Mouse (Mus musculus): ENCODE measurements at regions not wholly inside any gene's neighbourhood (a gene's known extent, or its start where the extent isn't known, plus 50 kb on each side); places are given as distances from the start of the nearest gene placed in this dataset.

GRCm38 (mm10) chr8:115551262-115551661 is 156.3 kb downstream of the Maf start:
- DNase-seq (ENCODE audit: low spot score in 2 of 2) = no peak

DNA sequence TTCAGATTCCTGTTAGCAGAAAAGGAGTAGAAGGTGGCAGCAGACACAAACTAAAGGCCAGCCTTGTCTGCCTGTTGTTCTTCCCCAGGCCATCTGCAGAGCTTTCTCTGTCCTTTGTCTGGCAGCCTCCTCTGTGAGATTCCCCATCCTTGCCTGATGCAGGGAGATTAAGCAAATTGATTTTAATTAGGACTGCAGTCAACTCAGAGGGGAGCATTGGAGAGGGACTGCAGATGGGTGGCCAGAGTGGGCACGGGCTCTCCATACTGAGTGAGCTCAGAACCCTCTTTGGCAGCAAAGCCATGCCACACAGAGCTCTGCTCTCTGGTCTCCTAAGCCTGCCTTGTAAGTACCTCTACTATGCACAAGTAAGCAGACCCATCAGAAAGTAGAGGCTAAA is 158.5 kb downstream of the Maf start:
- no peak for DNase-seq (ENCODE audit: low spot score in 2 of 2)

DNA sequence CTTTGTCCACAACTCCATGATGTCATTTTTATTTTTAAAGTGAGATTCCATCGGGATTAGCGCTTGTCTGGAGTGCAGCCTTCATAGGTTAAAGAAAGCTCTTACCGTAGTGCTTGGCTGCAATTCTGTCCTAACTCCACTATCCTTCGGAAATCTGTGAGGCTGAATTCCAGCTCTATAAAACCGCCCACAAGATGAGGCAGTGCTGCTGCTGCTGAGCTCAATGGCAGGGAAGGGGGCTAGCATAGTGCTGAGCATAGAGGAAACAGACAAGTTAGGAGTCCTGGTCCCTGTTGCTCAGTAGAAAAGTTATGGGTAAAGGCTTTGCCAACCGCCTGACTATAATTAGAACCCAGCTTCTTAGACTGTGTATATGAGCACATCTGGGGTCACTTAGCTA is 163.5 kb downstream of the Maf start:
- no peak for DNase-seq (ENCODE audit: low spot score in 2 of 2)

DNA sequence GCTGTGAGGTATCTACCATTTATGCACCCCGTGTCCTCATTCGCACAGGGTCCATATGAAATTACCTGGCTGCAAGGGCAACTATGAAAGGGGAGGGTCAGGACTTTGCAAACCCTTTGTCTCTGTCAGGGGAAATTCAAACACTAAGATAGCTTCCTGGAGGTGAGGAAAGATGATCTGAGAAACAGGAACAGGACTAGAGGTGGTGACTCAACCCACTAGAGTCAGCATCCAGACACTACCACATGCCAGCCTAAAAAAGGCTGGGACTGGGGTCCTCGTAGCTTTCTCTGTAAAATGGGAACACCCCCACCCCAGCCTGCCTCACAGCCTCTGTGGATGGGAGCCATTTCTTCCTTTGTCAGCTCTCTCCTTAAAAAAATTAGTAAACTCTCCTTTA is 164.7 kb downstream of the Maf start:
- no peak for DNase-seq (ENCODE audit: low spot score in 2 of 2)

DNA sequence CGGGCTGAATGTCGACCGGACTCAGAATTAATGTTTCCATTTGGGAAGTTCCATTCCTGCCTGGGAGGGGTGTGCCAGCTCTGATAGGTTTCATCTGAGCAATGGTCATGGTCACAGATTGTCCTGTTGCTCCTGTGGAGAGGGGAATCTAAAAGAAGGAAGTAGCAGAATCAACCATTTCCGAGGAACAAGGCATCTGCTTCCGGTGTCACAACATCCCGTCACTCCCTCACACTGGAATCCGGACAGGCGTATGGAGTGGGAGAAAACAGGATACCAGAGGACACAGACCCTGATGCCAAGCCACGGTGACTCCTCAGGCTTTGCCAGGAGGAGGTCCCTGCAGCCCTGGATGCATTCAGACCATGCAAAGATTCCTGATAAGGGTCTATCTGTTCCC is 168.0 kb downstream of the Maf start:
- DNase-seq (ENCODE audit: low spot score in 2 of 2) = no peak

DNA sequence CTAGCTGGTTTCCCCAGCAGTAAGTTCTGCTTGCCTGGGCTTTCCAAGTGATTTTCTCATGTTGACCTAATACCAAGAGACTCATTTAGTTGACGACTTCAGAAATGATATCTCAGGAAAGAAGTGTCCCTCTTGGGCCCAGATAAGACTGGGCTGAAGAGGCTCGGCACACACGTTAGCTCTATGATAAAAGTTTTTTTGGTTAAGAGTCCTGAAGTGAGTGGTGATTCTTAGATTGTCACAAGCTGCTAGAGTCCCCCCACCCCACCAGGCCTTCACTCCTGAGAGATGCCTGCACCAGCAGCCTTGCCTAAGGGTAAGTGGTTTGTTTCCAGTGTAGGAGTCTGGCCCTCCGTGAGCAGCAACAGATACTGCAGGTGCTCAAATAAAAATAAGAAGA is 169.4 kb downstream of the Maf start:
- no peak for DNase-seq (ENCODE audit: low spot score in 2 of 2)

- no peak for DNase-seq (ENCODE audit: low spot score in 2 of 2)
These were observed 169.8 kb downstream of the Maf start for GRCm38 (mm10) chr8:115537761-115538160.

DNA sequence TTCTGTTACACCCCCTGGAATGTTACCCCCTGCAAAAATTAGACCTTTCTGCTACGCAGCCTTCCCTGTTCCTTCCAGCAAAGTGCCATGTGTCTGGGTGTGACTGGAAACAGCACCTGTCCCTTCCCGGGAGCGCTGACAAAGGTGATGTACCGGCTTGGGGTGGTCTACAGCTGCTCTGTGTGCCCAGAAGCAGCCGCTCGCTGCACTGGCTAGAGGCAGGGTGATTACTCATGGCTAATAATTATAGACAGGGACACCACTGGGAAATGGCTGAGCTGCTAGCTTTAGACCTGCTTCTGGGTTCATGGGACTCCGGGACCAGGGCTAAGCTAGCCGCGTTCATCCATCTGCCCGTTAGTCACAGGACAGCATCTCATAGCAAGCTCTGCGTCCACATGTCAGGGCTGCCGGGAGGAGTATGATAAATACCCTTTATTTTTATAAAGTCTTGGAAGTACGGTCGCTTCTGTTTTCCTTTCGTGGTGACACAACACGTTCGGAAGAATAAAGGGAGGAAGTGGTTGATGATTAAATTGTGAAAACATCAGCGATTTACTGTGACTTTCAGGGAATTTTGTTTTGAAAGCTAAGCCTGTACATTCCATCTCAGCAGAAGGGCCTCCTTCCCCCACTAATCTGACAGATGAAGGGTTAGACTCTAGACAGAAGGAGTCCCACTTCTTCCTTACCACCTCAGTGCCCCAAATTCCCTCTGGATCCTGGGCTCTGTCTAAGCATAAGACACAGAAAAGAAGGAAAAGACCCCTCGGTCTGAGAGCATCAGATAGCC is 170.8 kb downstream of the Maf start:
- no peak for DNase-seq (ENCODE audit: low spot score in 2 of 2)

- no peak for DNase-seq (ENCODE audit: low spot score in 2 of 2)
These were observed 171.6 kb downstream of the Maf start for GRCm38 (mm10) chr8:115536001-115536400.

DNA sequence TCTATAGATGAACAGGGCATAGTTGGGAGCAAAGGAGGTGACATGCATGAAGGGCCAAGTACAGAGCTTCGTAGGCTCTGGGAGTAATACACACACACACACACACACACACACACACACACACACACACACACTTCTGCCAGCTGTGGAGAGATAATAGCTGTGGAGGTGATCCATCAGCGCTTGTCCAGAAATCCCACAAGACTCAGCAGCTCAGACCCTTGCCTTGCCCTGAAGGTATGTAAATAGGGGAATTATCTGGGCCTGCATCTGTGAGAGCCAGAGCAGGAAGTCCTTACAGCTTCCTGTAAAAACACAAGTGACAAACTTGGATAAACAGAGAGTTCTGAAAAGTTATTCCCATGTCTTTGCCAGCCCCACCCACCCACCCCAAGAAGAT is 173.6 kb downstream of the Maf start:
- DNase-seq (ENCODE audit: low spot score in 2 of 2) = no peak

- DNase-seq (ENCODE audit: low spot score in 2 of 2) = no peak
These were observed 176.3 kb downstream of the Maf start for GRCm38 (mm10) chr8:115531343-115531742.

- DNase-seq (ENCODE audit: low spot score in 2 of 2) = no peak
These were observed 177.8 kb downstream of the Maf start for GRCm38 (mm10) chr8:115529568-115530342.

DNA sequence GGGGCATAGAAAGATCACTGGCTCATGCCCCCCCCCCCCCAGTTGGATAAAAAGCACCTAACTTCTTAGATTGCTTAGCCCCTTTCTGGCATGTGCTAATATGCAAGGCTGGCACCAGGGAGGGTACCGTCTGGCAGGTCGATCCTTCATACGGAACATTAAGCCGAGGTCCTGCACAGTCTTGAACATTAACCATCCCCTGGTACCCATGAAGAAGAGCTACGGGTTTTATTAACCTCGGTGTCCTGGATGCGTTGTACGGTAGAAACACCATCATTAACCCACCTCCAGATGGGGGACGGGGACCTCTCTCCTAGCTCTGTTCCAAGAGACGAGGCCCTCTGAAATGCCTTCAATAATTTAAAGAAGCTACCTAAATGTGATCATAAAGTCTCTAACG is 178.7 kb downstream of the Maf start:
- DNase-seq (ENCODE audit: low spot score in 2 of 2) = no peak

GRCm38 (mm10) chr8:115525149-115525548 is 182.4 kb downstream of the Maf start:
- no peak for DNase-seq (ENCODE audit: low spot score in 2 of 2)

DNA sequence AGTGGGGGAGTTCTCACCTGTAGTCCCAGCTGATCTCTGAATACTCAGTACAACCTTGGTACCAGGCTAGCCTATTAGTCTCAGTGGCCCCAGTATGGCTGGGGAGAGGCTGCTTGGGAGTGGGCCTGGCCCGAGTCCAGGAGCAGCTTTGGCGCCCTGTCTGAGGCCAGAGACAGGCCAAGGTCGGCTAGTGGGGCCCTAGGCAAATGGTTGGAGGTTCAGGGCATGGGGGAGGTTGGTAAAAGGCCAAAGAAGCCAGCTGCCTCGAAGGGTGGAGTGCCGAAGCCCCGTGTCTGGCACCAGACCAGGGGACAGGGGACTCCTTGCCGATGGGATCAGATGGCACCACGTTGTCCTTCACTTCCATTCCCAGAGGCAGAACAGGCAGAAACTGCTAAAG is 182.9 kb downstream of the Maf start:
- DNase-seq (ENCODE audit: low spot score in 2 of 2) = no peak

DNA sequence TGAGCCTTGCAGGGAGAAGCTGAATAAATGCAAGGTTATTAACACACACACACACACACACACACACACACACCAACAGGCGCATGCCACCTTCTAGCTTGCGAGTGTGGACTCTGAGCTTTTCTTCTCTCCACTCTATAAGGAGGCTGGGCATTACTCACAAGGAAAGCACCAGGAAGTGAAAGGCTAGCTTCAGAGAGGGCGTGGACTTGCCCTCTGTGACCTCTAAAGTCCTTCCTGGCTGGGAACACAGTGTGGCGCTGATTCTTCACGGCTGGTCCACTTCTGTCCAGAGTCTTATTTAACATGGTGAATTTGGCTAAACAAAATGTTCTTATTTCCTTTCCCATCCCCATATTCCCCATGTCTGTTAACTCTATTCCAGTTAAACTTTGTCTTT is 185.1 kb downstream of the Maf start:
- DNase-seq (ENCODE audit: low spot score in 2 of 2) = no peak

DNA sequence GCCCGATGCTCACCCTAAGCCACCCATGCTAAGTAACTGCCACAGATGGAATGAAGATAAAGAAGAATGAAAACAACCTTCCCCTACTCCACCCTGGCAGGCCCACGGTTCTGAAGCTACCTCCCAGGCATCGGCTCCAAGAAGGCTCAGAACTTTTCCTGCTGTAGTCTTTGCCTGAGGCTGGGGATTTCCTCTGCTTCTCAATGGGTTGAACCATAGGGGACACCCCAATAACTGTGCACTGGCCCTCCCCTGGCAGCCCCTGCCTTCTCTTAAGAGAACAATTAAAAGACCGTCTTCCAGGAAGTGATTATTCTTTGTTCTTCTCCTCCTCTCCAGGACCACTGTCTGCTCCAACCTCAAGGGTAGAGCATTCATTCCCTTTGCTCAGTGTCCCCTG is 191.9 kb downstream of the Maf start:
- no peak for DNase-seq (ENCODE audit: low spot score in 2 of 2)

DNA sequence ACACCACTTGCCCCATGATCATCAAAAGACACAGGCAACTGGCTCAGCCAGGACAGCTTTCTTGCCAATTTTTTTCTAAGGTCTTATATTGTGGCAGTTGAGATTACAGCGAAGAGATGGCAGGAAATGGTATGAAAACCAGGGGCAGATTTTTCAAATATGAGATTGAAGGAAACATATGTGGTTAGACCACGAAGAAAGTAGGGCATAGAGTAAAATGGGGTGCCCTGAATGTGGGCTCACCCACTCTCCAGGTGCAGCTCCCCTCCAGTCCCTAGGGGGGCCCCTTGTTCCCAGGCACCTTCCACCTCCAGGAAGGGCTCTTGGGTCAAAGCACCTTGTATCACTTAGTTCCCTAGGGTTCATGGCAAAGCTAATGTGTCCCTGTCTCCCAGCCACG is 193.1 kb downstream of the Maf start:
- DNase-seq (ENCODE audit: low spot score in 2 of 2) = no peak

DNA sequence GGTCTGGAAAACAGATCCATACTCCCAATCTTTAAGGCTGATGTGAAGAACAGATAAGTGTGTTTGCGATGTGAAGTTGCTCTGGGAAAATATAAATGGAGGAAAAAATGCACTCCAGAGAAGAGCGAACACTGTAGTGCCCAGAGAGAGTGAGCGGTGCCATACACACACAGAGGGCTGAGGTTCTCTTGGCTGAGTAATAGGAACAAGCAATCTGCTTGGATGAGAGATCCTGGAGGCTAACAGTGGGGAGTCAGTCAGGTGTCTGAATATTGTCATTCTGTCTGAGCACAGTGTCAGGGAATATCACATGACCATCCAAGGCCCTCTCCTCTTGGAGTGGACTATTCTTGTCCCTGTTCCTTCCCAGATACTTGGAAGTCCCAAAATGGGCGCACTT is 200.4 kb downstream of the Maf start:
- DNase-seq (ENCODE audit: low spot score in 2 of 2) = no peak

DNA sequence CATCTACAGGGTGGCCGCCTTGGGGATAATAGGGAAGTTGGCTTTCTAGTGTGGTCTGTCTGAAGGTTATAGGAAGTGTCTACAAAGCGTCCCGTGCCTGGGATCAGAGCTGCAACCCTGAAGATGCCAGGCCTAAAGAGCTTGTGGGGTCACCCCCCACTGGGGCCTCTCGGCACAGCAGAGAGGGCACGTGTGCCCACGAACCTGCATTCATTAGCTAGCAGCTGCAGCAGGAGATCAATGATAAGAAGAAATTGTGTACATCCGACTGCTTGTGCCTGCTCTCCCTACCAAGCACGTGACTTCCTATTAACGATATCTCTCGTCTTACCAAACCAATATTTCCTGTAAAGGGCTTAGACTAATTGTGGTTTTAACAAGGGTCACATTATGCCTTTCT is 200.9 kb downstream of the Maf start:
- DNase-seq (ENCODE audit: low spot score in 2 of 2) = no peak

GRCm38 (mm10) chr8:115496016-115496415 is 211.6 kb downstream of the Maf start:
- no peak for DNase-seq (ENCODE audit: low spot score in 2 of 2)

DNA sequence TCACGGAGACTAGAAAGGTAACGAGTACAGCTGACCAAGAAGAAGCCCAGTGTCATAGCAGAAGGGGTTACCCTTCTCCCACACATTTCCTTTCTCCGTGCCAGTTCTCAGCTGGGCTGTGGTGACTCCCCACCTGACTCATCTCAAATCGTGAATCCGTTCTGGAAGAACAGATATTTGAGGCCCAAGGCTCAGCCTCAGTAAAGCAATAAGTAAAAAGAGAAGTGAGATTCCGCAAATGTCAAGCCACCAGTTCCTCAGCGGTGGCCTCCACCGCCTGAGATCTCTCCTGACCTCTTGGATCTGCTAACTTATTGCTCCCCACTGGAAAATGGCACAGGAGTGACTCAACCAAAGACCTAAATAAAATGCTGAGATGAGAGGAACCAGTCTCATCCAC is 213.2 kb downstream of the Maf start:
- DNase-seq (ENCODE audit: low spot score in 2 of 2) = no peak

DNA sequence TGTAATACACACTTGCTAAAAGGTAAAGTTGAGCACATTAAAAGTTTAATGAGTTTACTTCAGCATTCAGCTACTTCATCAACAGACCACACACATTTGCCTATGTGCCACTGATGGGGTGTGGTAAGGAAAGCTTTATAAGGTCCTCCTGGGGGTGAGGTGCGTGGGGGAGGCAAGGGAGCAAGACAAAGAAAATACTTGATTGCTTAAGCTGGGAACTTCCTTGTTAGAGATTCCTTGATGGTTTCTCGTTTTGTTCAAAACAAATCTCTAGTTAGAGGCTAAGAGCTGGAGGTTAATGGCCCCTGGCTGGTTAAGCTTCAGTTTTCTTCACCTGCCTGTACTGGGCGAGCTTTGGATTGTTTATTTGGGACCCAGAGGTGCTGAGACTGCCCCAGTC is 220.7 kb downstream of the Maf start:
- DNase-seq (ENCODE audit: low spot score in 2 of 2) = no peak
